Mouse (Mus musculus): ENCODE results near the gene Sdk1.

DNA sequence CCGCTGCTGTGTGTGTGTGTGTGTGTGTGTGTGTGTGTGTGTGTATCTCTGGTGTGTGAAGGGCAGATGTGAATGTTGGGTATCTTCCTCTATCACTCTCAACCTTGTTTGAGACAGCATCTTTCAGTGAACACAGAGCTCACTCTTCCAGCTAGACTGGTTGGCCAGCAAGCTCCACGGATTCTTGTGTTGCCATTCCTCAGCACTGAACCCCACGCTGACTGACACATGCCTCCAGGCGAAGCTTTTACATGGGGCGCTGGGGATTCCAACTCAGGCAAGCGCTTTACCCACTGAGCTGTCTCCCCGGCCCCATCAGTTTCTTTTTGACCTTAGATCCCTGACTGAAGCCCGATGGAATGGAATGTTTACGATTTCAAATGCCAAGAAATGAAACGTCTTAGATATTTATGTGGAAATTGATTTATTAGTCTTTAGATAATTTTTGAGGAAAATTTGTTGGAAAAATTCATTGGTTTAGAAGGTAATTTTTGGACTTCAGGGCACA lies 582.6 kb downstream of the Sdk1 start:
- TF ChIP-seq CTCF (IDR thresholded peaks at IDR 0.05; ENCODE audit: extremely low read depth, insufficient read length, insufficient replicate concordance, low read depth, low read length) (no peak), POLR2A (IDR thresholded peaks at IDR 0.05; ENCODE audit: low read depth, low read length) (no peak)

Data from small intestine, adult 2 months (tissue).